Mouse (Mus musculus): Measurements from ENCODE around the gene 2010111I01Rik. TPM values are rescaled to one million over a fixed set of nuclear protein-coding genes. Genes with fewer than 3 reads are reported as not detected.

Gene 2010111I01Rik
- polyA plus RNA-seq, 2 experiments, result 10.7 to 13.6 TPM

DNA sequence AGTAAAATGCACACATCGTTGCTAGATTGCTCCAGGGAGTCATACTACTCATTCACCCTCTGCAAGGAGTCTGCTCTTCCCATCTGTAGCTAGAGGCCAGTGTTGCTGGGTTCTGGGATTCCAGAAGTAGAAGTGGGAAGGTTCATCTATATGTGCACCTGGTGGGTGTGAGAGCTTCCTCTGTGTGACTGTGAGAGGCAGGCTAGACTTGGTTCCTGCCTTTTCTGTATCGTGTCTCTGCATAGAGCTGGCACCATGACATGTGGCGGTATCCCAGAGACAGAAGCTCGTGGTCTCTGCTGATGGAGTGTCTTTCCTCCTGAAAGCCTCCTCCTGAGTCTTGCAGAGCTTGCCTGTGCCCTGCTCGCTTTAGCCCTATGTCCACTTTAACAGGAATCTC, 223.6 kb downstream of the 2010111I01Rik start:
- Histone ChIP-seq H3K4me3 (ENCODE audit: insufficient read depth in 1 of 2, low read depth in 2 of 2, low read length in 2 of 2) (no peak overlapping the region), H3K27ac (no peak overlapping the region), H3K4me1 (replicated peaks; ENCODE audit: control insufficient read depth in 2 of 2, insufficient read depth in 2 of 2, low read length in 1 of 2) (peaks cover 0 to 2% of the 10 kb centered on the region in 2 experiments; a peak in 1 of 4 replicates), H3K9ac (replicated peaks) (no peak overlapping the region), H3K4me2 (ENCODE audit: low read depth) (no peak overlapping the region), H3K9me3 (ENCODE audit: control insufficient read depth, low read length) (no peaks in the 10 kb centered on the region), H3K36me3 (replicated peaks; ENCODE audit: control insufficient read depth, insufficient read depth, low read depth) (no peaks in the 10 kb centered on the region), H3K27me3 (ENCODE audit: control insufficient read depth, insufficient read depth, low read length) (no peaks in the 10 kb centered on the region)
- 58% methylated on average over 5 of the region's 5 CpGs for WGBS (ENCODE audit: insufficient replicate concordance)
- ATAC-seq (ENCODE audit: insufficient read depth), result no peak
- no peak for DNase-seq (ENCODE audit: low read depth in 3 of 3, low spot score in 3 of 3)
- no peak for TF ChIP-seq EP300 (IDR thresholded peaks at IDR 0.05; ENCODE audit: low read depth)
- no peak for TF ChIP-seq CTCF (IDR thresholded peaks at IDR 0.05; ENCODE audit: low read depth)

DNA sequence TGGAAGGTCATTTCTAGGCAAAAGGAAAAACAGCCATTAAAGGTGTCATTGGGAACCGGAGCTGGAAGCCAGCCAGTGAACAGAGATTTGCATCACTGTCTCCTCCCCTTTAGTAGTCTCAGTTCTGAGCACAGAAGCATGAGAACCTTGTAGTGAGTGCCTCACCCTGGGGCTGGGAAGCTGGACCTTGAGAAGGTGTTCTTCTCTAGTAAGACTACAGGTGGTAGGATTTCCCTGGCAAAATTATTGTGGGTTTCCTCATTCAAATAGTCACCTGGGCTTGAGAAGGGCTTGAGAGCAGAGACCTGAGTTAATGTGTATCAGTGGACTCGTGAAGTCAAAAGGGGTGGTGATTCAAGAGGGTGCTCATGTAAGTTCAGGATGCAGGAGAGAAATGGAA, 224.1 kb downstream of the 2010111I01Rik start:
- 45% methylated on average over 2 of the region's 2 CpGs for WGBS (ENCODE audit: insufficient replicate concordance)
- Histone ChIP-seq H3K27me3 (ENCODE audit: control insufficient read depth, insufficient read depth, low read length) (no peaks in the 10 kb centered on the region), H3K9me3 (ENCODE audit: control insufficient read depth, low read length) (no peaks in the 10 kb centered on the region), H3K36me3 (replicated peaks; ENCODE audit: control insufficient read depth, insufficient read depth, low read depth) (no peaks in the 10 kb centered on the region), H3K9ac (replicated peaks) (no peak overlapping the region), H3K4me1 (replicated peaks; ENCODE audit: control insufficient read depth in 2 of 2, insufficient read depth in 2 of 2, low read length in 1 of 2) (peaks cover 0 to 2% of the 10 kb centered on the region in 2 experiments; a peak in 1 of 4 replicates), H3K4me3 (ENCODE audit: insufficient read depth in 1 of 2, low read depth in 2 of 2, low read length in 2 of 2) (no peak overlapping the region), H3K27ac (no peak overlapping the region), H3K4me2 (ENCODE audit: low read depth) (no peak overlapping the region)
- ATAC-seq (ENCODE audit: insufficient read depth) (no peak), DNase-seq (ENCODE audit: low read depth in 3 of 3, low spot score in 3 of 3) (no peak)
- TF ChIP-seq CTCF (IDR thresholded peaks at IDR 0.05; ENCODE audit: low read depth), result no peak
- TF ChIP-seq EP300 (IDR thresholded peaks at IDR 0.05; ENCODE audit: low read depth), result no peak

DNA sequence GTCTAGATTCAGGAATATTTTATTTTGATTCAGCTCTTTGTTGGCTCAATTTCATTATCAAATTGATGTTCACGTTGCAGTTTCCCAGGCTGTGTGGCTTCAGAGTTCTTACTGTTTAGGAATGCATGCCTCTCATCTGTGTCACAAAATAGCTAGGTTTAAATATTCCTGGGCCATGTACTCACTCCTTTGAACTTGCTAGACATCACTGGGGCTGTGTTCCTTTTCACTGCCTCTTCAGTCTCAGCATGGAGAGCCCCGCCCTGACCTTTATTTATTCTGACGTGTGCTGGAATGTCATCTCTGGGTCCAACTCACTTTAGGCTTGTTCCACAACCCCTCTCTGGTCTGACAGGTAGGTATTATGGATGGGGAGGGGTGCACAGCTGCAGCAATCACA, 228.7 kb downstream of the 2010111I01Rik start:
- 68% methylated on average over 3 of the region's 3 CpGs for WGBS (ENCODE audit: insufficient replicate concordance)
- Histone ChIP-seq H3K4me2 (ENCODE audit: low read depth) (no peak overlapping the region), H3K4me1 (replicated peaks; ENCODE audit: control insufficient read depth in 2 of 2, insufficient read depth in 2 of 2, low read length in 1 of 2) (no peaks in the 10 kb centered on the region), H3K9me3 (ENCODE audit: control insufficient read depth, low read length) (no peaks in the 10 kb centered on the region), H3K36me3 (replicated peaks; ENCODE audit: control insufficient read depth, insufficient read depth, low read depth) (no peaks in the 10 kb centered on the region), H3K9ac (replicated peaks) (no peak overlapping the region), H3K27ac (no peak overlapping the region), H3K4me3 (ENCODE audit: insufficient read depth in 1 of 2, low read depth in 2 of 2, low read length in 2 of 2) (no peak overlapping the region), H3K27me3 (ENCODE audit: control insufficient read depth, insufficient read depth, low read length) (no peaks in the 10 kb centered on the region)
- no peak for DNase-seq (ENCODE audit: low read depth in 3 of 3, low spot score in 3 of 3)
- TF ChIP-seq EP300 (IDR thresholded peaks at IDR 0.05; ENCODE audit: low read depth) (no peak), CTCF (IDR thresholded peaks at IDR 0.05; ENCODE audit: low read depth) (no peak)
- no peak for ATAC-seq (ENCODE audit: insufficient read depth)

DNA sequence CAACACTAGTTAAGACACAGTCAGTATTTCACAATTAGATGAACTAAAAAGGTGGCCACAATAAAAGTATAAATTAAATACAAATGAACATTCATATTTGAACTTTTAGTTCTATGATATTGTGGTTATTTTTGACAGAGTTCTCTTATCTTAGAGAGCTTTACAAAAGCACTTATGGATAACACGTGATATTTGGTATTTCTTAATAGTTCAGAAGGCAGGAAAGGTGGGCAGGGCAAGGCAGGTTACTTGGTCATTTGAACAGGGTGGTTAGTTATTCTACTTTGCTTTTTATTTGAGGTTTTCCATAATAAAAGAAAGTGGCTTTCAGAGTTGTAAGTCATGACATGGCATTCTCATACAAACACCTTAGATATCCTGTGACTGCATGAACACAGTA, 233.3 kb downstream of the 2010111I01Rik start:
- Histone ChIP-seq H3K27ac (no peak overlapping the region), H3K36me3 (replicated peaks; ENCODE audit: control insufficient read depth, insufficient read depth, low read depth) (no peaks in the 10 kb centered on the region), H3K4me3 (ENCODE audit: insufficient read depth in 1 of 2, low read depth in 2 of 2, low read length in 2 of 2) (no peak overlapping the region), H3K9me3 (ENCODE audit: control insufficient read depth, low read length) (no peaks in the 10 kb centered on the region), H3K27me3 (ENCODE audit: control insufficient read depth, insufficient read depth, low read length) (no peaks in the 10 kb centered on the region), H3K9ac (replicated peaks) (no peak overlapping the region), H3K4me2 (ENCODE audit: low read depth) (no peak overlapping the region), H3K4me1 (replicated peaks; ENCODE audit: control insufficient read depth in 2 of 2, insufficient read depth in 2 of 2, low read length in 1 of 2) (no peaks in the 10 kb centered on the region)
- WGBS (ENCODE audit: insufficient replicate concordance), result 60% methylated on average over 1 of the region's 1 CpGs
- TF ChIP-seq CTCF (IDR thresholded peaks at IDR 0.05; ENCODE audit: low read depth) (no peak), EP300 (IDR thresholded peaks at IDR 0.05; ENCODE audit: low read depth) (no peak)
- no peak for ATAC-seq (ENCODE audit: insufficient read depth)
- no peak for DNase-seq (ENCODE audit: low read depth in 3 of 3, low spot score in 3 of 3)

DNA sequence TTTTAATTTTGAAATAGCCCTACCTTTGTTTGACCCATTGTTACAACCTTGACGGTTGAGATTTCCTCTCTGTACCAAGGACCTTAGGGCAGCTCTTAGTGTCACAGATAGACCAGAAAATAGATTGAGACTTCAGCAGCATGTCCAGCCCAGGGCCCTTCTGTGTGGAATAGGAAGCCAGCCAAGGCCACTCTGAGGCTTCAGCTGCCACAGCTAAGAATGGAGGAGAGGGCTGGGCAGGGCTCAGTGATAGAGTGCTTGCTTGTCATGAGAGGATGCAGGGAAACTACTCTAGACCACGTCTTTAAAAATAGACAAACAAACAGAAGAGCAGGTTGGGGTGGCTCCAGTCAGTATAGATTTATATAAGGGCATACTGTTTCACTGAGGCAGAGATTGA, 234.9 kb downstream of the 2010111I01Rik start:
- H3K27me3 ChIP-seq (ENCODE audit: control insufficient read depth, insufficient read depth, low read length), result no peaks in the 10 kb centered on the region
- H3K27ac ChIP-seq, result no peak overlapping the region
- H3K4me1 ChIP-seq (replicated peaks; ENCODE audit: control insufficient read depth in 2 of 2, insufficient read depth in 2 of 2, low read length in 1 of 2), result no peaks in the 10 kb centered on the region
- no peak for TF ChIP-seq EP300 (IDR thresholded peaks at IDR 0.05; ENCODE audit: low read depth)
- TF ChIP-seq CTCF (IDR thresholded peaks at IDR 0.05; ENCODE audit: low read depth), result no peak
- WGBS (ENCODE audit: insufficient replicate concordance), result 49% methylated on average over 2 of the region's 2 CpGs
- ATAC-seq (ENCODE audit: insufficient read depth) (no peak), DNase-seq (ENCODE audit: low read depth in 3 of 3, low spot score in 3 of 3) (no peak)
- H3K4me2 ChIP-seq (ENCODE audit: low read depth), result no peak overlapping the region
- H3K36me3 ChIP-seq (replicated peaks; ENCODE audit: control insufficient read depth, insufficient read depth, low read depth), result no peaks in the 10 kb centered on the region
- no peak overlapping the region for H3K9ac ChIP-seq (replicated peaks)
- H3K9me3 ChIP-seq (ENCODE audit: control insufficient read depth, low read length), result no peaks in the 10 kb centered on the region
- no peak overlapping the region for H3K4me3 ChIP-seq (ENCODE audit: insufficient read depth in 1 of 2, low read depth in 2 of 2, low read length in 2 of 2)

All from liver, embryonic 14.5 days (tissue).